Mouse (Mus musculus) left cerebral cortex, postnatal 14 days (tissue): ENCODE measurements around the gene Mybpc3. TPM values are rescaled to one million over a fixed set of nuclear protein-coding genes. Genes with fewer than 3 reads are reported as not detected.
"Not testable (repeated sequence)": the region's sequence is repeated elsewhere in the genome, so short reads cannot be mapped to it uniquely, and the experiment has no call there.

Source experiments
- DNase-seq, 2 experiments: peaks; one replicate each; pipeline ENCODE4 v3.0.0; 2021 to 2022; ENCODE audit warnings: low spot score in 2 of 2, mixed read lengths in 1 of 2
- intact Hi-C: fragments of 180-260 bp; cut with DNase I; formaldehyde crosslinking; loops from one replicate; pipeline ENCODE4 v1.15.1; 2025
- total RNA-seq, 2 experiments: library from RNA; stranded (reverse); gene quantifications; 2 replicates each; pipeline ENCODE4 v1.2.3; 2021

Gene Mybpc3
- total RNA-seq, 2 experiments from 2014 or later, result 0.91 to 1.8 TPM

- DNase-seq, result no peak
- intact Hi-C loops, result no loop called here
These were observed 32.2 kb upstream of the Mybpc3 start for GRCm38 (mm10) chr2:91085494-91086391.

GRCm38 (mm10) chr2:91086392-91087237, 31.3 kb upstream of the Mybpc3 start:
- intact Hi-C loops, result no loop called here
- no peak for DNase-seq

GRCm38 (mm10) chr2:91087453-91087852, 30.5 kb upstream of the Mybpc3 start:
- no peak for DNase-seq
- intact Hi-C loops, result no loop called here

GRCm38 (mm10) chr2:91088987-91089386, 29.0 kb upstream of the Mybpc3 start:
- DNase-seq, result no peak
- intact Hi-C loops, result no loop called here

- no peak for DNase-seq
- intact Hi-C loops, result no loop called here
These were observed 27.7 kb upstream of the Mybpc3 start for GRCm38 (mm10) chr2:91090208-91090607.

GRCm38 (mm10) chr2:91090827-91091226, 27.1 kb upstream of the Mybpc3 start:
- intact Hi-C loops, result no loop called here
- peak in 1 of 2 experiments; percentile 44 for DNase-seq

GRCm38 (mm10) chr2:91096524-91096923, 21.4 kb upstream of the Mybpc3 start:
- intact Hi-C loops, result no loop called here
- DNase-seq, result no peak

- intact Hi-C loops, result no loop called here
- DNase-seq, result no peak
These were observed 20.9 kb upstream of the Mybpc3 start for GRCm38 (mm10) chr2:91097015-91097414.

- DNase-seq, result no peak
- intact Hi-C loops, result no loop called here
These were observed 19.8 kb upstream of the Mybpc3 start for GRCm38 (mm10) chr2:91098156-91098555.

- DNase-seq, result peak; percentile 88 to 93
- intact Hi-C loops, result loop anchor here (1.0 to 5.0 kb wide), 2 partner anchors 31 to 234 kb away; partner anchors contain the start of gene Slc39a13
These were observed 16.7 kb upstream of the Mybpc3 start for GRCm38 (mm10) chr2:91101124-91101740.

GRCm38 (mm10) chr2:91108156-91108555, 9.8 kb upstream of the Mybpc3 start:
- no peak for DNase-seq
- intact Hi-C loops, result no loop called here

- intact Hi-C loops, result no loop called here
- no peak for DNase-seq
These were observed 8.7 kb upstream of the Mybpc3 start for GRCm38 (mm10) chr2:91109241-91109640.

- intact Hi-C loops, result loop anchor here (10.0 kb wide), 1 partner anchor 125 kb away; the partner anchor contains the start of gene Ddb2
- no peak for DNase-seq
These were observed 8.0 kb upstream of the Mybpc3 start for GRCm38 (mm10) chr2:91109807-91110385.

- intact Hi-C loops, result loop anchor here (10.0 kb wide), 1 partner anchor 124 kb away; the partner anchor contains the start of gene Ddb2
- no peak for DNase-seq
These were observed 7.5 kb upstream of the Mybpc3 start for GRCm38 (mm10) chr2:91110429-91110828.

GRCm38 (mm10) chr2:91111832-91112231, 6.1 kb upstream of the Mybpc3 start:
- DNase-seq, result not testable (repeated sequence)
- intact Hi-C loops, result loop anchor here (10.0 kb wide), 1 partner anchor 123 kb away; the partner anchor contains the start of gene Ddb2

GRCm38 (mm10) chr2:91112491-91112890, 5.5 kb upstream of the Mybpc3 start:
- no peak for DNase-seq
- intact Hi-C loops, result loop anchor here (10.0 kb wide), 1 partner anchor 122 kb away; the partner anchor contains the start of gene Ddb2

GRCm38 (mm10) chr2:91113334-91113733, 4.6 kb upstream of the Mybpc3 start:
- no peak for DNase-seq
- intact Hi-C loops, result loop anchor here (10.0 kb wide), 1 partner anchor 121 kb away; the partner anchor contains the start of gene Ddb2

GRCm38 (mm10) chr2:91113852-91114251, 4.1 kb upstream of the Mybpc3 start:
- DNase-seq, result no peak
- intact Hi-C loops, result loop anchor here (10.0 kb wide), 1 partner anchor 121 kb away; the partner anchor contains the start of gene Ddb2
